Mouse (Mus musculus) heart, embryonic 10.5 days (tissue): ENCODE measurements around the gene Gm45808. TPM values are rescaled to one million over a fixed set of nuclear protein-coding genes. Genes with fewer than 3 reads are reported as not detected.

Source experiments
- DNase-seq: peaks from one replicate; pipeline ENCODE4 v3.0.0-alpha.2; 2017; ENCODE audit warnings: low spot score
- H3K27ac ChIP-seq: fragments of 300-500 bp; sonication (generic); 2 replicates; pipeline ENCODE4 v1.5.1; 2016; ENCODE audit warnings: mild to moderate bottlenecking
- H3K27me3 ChIP-seq: fragments of 300-500 bp; sonication (generic); 2 replicates; pipeline ENCODE4 v1.6.1; 2016; ENCODE audit warnings: mild to moderate bottlenecking; ENCODE audit not compliant: poor library complexity, insufficient read depth, severe bottlenecking
- H3K36me3 ChIP-seq: fragments of 300-500 bp; sonication (generic); 2 replicates; pipeline ENCODE4 v1.6.1; 2016; ENCODE audit warnings: mild to moderate bottlenecking, moderate library complexity
- H3K4me1 ChIP-seq: fragments of 300-500 bp; sonication (generic); 2 replicates; pipeline ENCODE4 v1.6.1; 2016; ENCODE audit warnings: mild to moderate bottlenecking
- H3K4me3 ChIP-seq: fragments of 300-500 bp; sonication (generic); 2 replicates; pipeline ENCODE4 v1.5.1; 2016; ENCODE audit warnings: mild to moderate bottlenecking, moderate library complexity
- H3K9me3 ChIP-seq: fragments of 300-500 bp; sonication (generic); 2 replicates; pipeline ENCODE4 v1.6.1; 2016; ENCODE audit warnings: mild to moderate bottlenecking, moderate library complexity
- WGBS: fragments of 180-500 bp; shearing (Covaris S2); methylation state at CpG from one replicate; pipeline ENCODE4 v1.1.7; 2016; 5-methylcytosine and 5-hydroxymethylcytosine counted together
- microRNA-seq: library from miRNA; unstranded; fragments of <30 nt; microRNA quantifications from one replicate; pipeline ENCODE4, GENCODE M21; 2017
- polyA plus RNA-seq: library from polyadenylated mRNA; unstranded; fragments of >200 nt; fragmentation: Nextera tagmentation; extraction: Ambion mirVana; gene quantifications from 2 replicates; pipeline ENCODE4 v1.2.1, GENCODE M21; 2016

The Gm45808 gene
- polyA plus RNA-seq, 1 experiment from 2014 or later = not detected

DNA sequence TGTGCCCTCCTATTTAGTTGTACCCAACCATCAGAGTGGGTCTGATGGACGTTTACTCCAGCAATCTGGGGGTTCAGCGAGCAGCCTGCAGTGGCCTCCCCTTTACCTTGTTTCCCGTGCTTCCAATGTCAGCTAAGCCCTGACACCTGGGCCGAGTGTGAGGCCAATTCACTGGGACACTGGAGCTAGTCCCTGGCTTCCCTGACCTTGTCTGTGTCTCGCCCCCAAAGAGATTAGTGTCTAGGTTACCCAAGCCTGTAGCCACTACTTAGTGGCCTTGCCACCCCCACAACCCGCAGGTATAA is 66.0 kb downstream of the Gm45808 start, which contains the start of gene Lhb:
Gene Lhb (plus strand): TSS at position 206 of the 305 bp plus-strand sequence.
- peak within 1 kb of the TSS; percentile 25 for H3K4me3 ChIP-seq
- no peak for DNase-seq
- H3K27me3 ChIP-seq = peaks cover 67% of the 10 kb centered on the region
- peaks cover 51% of the 10 kb centered on the region for H3K36me3 ChIP-seq
- H3K9me3 ChIP-seq = no peaks in the 10 kb centered on the region
- WGBS = 62% methylated on average over 6 of the region's 6 CpGs
- peaks cover 28% of the 10 kb centered on the region for H3K4me1 ChIP-seq
- H3K27ac ChIP-seq = peak within 1 kb of the TSS; percentile 37; the same call in 1 of the 2 replicates

DNA sequence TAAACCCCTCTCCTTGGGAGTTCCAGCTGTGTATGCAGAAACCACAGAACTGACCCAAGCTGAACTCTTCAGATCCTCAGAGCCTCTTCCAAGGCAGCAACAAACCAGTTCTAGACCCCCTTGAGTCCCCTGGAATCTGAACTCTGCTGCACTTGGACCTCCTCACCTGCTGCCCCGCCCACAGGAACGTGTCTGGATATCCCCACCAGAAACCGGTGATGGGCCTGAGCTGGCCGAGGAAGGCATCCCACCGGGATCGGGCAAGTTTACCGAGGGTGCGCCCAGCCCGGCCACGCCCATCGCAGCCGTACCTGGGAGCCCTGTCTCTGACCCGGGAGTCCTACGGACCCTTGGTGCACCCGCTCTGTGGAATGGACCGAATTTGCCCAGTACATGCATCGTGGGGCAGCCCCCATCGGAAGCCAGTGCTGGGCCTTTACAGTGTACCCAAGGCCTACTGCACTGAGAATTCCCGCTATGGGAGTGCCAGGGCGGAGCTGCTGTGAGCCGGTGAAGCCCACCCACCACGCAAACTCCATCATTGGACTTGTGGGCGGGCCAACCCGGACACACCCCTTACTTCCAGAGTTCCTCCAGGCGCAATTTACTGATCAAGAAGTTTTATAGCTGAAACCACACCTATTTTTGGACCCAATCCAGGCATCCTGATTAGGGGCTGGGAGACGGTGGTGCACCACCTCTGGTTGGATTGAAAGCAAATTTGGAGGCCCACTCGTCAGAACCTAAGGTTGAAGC is 66.6 kb downstream of the Gm45808 start:
- Histone ChIP-seq H3K9me3 (no peaks in the 10 kb centered on the region), H3K4me1 (peaks cover 33% of the 10 kb centered on the region), H3K4me3 (peak overlapping the region; percentile 25), H3K27me3 (peaks cover 72% of the 10 kb centered on the region), H3K27ac (peak overlapping the region; percentile 37; the same call in 1 of the 2 replicates), H3K36me3 (peaks cover 46% of the 10 kb centered on the region)
- no peak for DNase-seq
- WGBS = 13% methylated on average over 27 of the region's 27 CpGs

- H3K4me3 ChIP-seq = peak overlapping the region; percentile 25
- DNase-seq = no peak
- peaks cover 26% of the 10 kb centered on the region for H3K36me3 ChIP-seq
- WGBS = 8% methylated on average over 13 of the region's 13 CpGs
- H3K4me1 ChIP-seq = peaks cover 52% of the 10 kb centered on the region
- H3K27ac ChIP-seq = peak overlapping the region; percentile 18; the same call in 1 of the 2 replicates
- no peaks in the 10 kb centered on the region for H3K9me3 ChIP-seq
- peaks cover 93% of the 10 kb centered on the region for H3K27me3 ChIP-seq
Measured at GRCm38 (mm10) chr7:45417962-45418492, 68.6 kb downstream of the Gm45808 start.

Small RNA genes within 50 kb of the gene (microRNA-seq; reads per million reads assigned to microRNA genes)
- gene Gm22133 = not detected

Other genes with a start within 250 kb of the Gm45808 start
- gene Cd37, start 247.7 kb downstream of the Gm45808 start, polyA plus RNA-seq = 1.5 and 2.3 TPM in 2 replicates
- gene Slc6a16, start 245.7 kb downstream of the Gm45808 start, polyA plus RNA-seq = 0.50 and 0.83 TPM in 2 replicates
- not detected in 2 replicates for gene Slc6a21, start 209.3 kb downstream of the Gm45808 start, polyA plus RNA-seq
- 13.5 and 15.2 TPM in 2 replicates for gene Trpm4, start 153.0 kb downstream of the Gm45808 start, polyA plus RNA-seq
- 17.9 and 31.4 TPM in 2 replicates for gene Hrc, start 151.5 kb downstream of the Gm45808 start, polyA plus RNA-seq
- gene Ppfia3, start 119.8 kb downstream of the Gm45808 start, polyA plus RNA-seq = 2.4 and 2.9 TPM in 2 replicates
- gene Lin7b, start 116.2 kb downstream of the Gm45808 start, polyA plus RNA-seq = 0.59 and 1.4 TPM in 2 replicates
- gene Snrnp70, start 91.1 kb downstream of the Gm45808 start, polyA plus RNA-seq = 173 and 241 TPM in 2 replicates
- 0.28 and 0.45 TPM in 2 replicates for gene Kcna7, start 81.2 kb downstream of the Gm45808 start, polyA plus RNA-seq
- gene Ntf5, start 73.1 kb downstream of the Gm45808 start, polyA plus RNA-seq = 1.5 and 2.6 TPM in 2 replicates
- not detected in 2 replicates for gene Lhb, start 66.0 kb downstream of the Gm45808 start, polyA plus RNA-seq
- 79.9 and 124 TPM in 2 replicates for gene Gys1, start 52.0 kb downstream of the Gm45808 start, polyA plus RNA-seq
- 121 and 175 TPM in 2 replicates for gene Ruvbl2, start 48.7 kb downstream of the Gm45808 start, polyA plus RNA-seq
- gene Ftl1, start 26.9 kb downstream of the Gm45808 start, polyA plus RNA-seq = 4,578 and 4,939 TPM in 2 replicates
- 187 and 244 TPM in 2 replicates for gene Bax, start 19.9 kb downstream of the Gm45808 start, polyA plus RNA-seq
- gene Tulp2, start 4.9 kb downstream of the Gm45808 start, polyA plus RNA-seq = 2.6 and 2.9 TPM in 2 replicates
- gene Dhdh, start 2.0 kb upstream of the Gm45808 start, polyA plus RNA-seq = 5.8 and 6.1 TPM in 2 replicates
- gene Nucb1, start 23.6 kb upstream of the Gm45808 start, polyA plus RNA-seq = 163 and 198 TPM in 2 replicates
- gene Ppp1r15a, start 39.5 kb upstream of the Gm45808 start, polyA plus RNA-seq = 28.2 and 31.2 TPM in 2 replicates
- gene Plekha4, start 39.5 kb upstream of the Gm45808 start, polyA plus RNA-seq = 0.59 and 0.64 TPM in 2 replicates
- 0.42 and 1.2 TPM in 2 replicates for gene Hsd17b14, start 68.1 kb upstream of the Gm45808 start, polyA plus RNA-seq
- gene Bcat2, start 83.3 kb upstream of the Gm45808 start, polyA plus RNA-seq = 76.7 and 80.8 TPM in 2 replicates
- gene Fgf21, start 128.7 kb upstream of the Gm45808 start, polyA plus RNA-seq = not detected in 2 replicates
- gene Fut1, start 130.5 kb upstream of the Gm45808 start, polyA plus RNA-seq = not detected in 2 replicates
- gene Izumo1, start 135.0 kb upstream of the Gm45808 start, polyA plus RNA-seq = 0.25 and 0.49 TPM in 2 replicates
- 17.6 and 20.5 TPM in 2 replicates for gene Rasip1, start 140.7 kb upstream of the Gm45808 start, polyA plus RNA-seq
- gene Mamstr, start 153.2 kb upstream of the Gm45808 start, polyA plus RNA-seq = 1.9 and 2.3 TPM in 2 replicates
- gene Fut2, start 179.6 kb upstream of the Gm45808 start, polyA plus RNA-seq = 1.1 and 1.3 TPM in 2 replicates
- gene Ntn5, start 197.2 kb upstream of the Gm45808 start, polyA plus RNA-seq = 0.13 and 0.14 TPM in 2 replicates
- gene Sec1, start 207.6 kb upstream of the Gm45808 start, polyA plus RNA-seq = 0.51 and 0.75 TPM in 2 replicates
- gene Car11, start 213.0 kb upstream of the Gm45808 start, polyA plus RNA-seq = 3.1 and 5.1 TPM in 2 replicates
- gene Dbp, start 218.3 kb upstream of the Gm45808 start, polyA plus RNA-seq = 2.7 and 3.2 TPM in 2 replicates
- 860 and 1,046 TPM in 2 replicates for gene Rpl18, start 228.6 kb upstream of the Gm45808 start, polyA plus RNA-seq
- gene Sphk2, start 231.2 kb upstream of the Gm45808 start, polyA plus RNA-seq = 24.7 and 29.3 TPM in 2 replicates
- gene Fam83e, start 234.4 kb upstream of the Gm45808 start, polyA plus RNA-seq = 0.76 and 1.2 TPM in 2 replicates
- not detected in 2 replicates for gene Spaca4, start 239.0 kb upstream of the Gm45808 start, polyA plus RNA-seq